Mouse (Mus musculus) embryonic stem cell, embryonic (primary cell): ENCODE measurements around the gene Atrip.

Source experiments
- CTCF ChIA-PET, 4 experiments: fragments of 300-600 bp in 2 of 4; fragments of 350-600 bp in 2 of 4; sonication (Branson Sonifier 250); formaldehyde crosslinking; loops; one replicate each; lab custom pipeline; 2022; ENCODE audit warnings: inconsistent platforms in 2 of 4; lab: Charles Lee
- POLR2A ChIA-PET, 4 experiments: fragments of 300-600 bp in 2 of 4; fragments of 350-600 bp in 2 of 4; sonication (Branson Sonifier 250); formaldehyde crosslinking; loops; one replicate each; lab custom pipeline; 2022; ENCODE audit warnings: antibody characterized with exemption in 4 of 4, inconsistent platforms in 1 of 4; lab: Charles Lee

The Atrip gene

DNA sequence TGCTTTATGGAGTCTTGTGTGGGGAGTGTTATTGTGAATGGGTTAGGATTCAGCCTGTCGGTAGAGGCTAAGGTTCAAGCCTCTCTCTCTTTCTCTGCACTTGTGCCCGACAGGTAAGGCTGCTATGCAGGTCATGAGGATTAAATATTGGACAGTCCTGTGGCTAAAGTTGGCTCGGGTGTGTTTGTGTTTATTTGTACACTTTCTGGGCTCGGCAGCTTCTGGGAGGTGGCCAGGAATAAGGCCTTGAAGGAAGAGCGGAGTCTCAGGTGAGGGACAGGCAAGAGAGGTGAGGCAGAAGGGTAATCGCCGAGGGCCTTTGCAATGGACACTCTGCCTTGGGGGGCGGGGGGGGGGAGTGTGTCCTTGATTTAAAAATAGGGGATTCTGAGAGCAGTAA, 33.7 kb downstream of the Atrip start:
- POLR2A ChIA-PET: interaction anchor here in 1 of 4 experiments (0.6 kb wide), 1 partner anchor 12 kb away, joined by 3 read pairs; no protein-coding TSS in a partner anchor

DNA sequence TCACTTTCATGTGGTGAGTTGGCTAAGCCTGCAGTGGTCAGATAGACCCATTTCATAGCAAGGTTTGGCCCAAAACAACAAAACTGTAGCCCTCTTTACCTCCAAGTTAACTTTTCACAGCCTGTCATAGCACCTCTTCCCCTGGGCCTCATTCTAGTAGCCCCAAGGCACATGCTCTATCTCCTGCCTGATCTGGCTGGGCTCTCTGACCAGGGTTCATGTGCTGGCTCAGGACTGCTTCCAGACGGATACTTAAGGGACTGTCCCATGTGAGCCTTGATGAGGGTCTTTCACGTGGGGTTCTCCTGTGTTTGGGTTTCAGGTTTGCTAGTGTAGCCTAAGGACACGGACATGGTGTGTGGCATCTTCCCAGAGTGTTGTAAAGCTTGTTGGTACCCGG, 34.2 kb downstream of the Atrip start:
- ChIA-PET POLR2A (interaction anchor here in 2 of 4 experiments (0.6 to 2.5 kb wide), 5 partner anchors 11 to 480 kb away, joined by 3 to 19 read pairs (median 5); partner anchors contain the start of genes Atrip (in 1 of the 2), Impdh2 (in 1 of the 2) and Trex1 (in 1 of the 2)), CTCF (no interaction called here)

More for the DNA sequence above, 33.7 kb downstream of the Atrip start:
- CTCF ChIA-PET: no interaction called here

DNA sequence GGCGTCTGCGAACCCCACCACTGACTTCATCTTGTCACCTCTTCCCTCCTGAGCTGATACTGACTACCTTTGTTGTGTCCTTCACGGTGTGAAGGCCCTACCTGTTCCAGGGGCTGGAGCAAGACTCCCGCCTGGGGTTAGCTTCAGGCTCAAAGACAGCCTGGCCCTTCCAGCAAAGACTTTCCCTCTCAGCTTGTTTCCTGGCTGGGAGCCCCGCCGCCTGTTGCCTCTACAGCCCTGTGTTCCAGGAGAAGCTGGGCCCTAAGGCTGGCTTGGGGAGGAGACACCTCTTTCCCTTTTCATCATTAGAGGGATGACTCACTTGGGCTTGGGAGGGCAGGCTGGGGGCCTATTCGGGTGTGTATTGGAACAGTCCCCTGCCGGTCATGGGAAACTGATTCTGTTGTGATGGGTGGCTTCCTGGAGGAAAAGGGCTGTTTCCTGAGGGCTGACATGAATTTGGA, 35.0 kb downstream of the Atrip start:
- ChIA-PET POLR2A (interaction anchor here in 3 of 4 experiments (0.7 to 2.5 kb wide), 17 partner anchors 9 to 479 kb away, joined by 3 to 19 read pairs (median 3); partner anchors contain the start of genes Trex1 (in 3 of the 3), Atrip (in 1 of the 3) and Impdh2 (in 1 of the 3)), CTCF (interaction anchor here in 2 of 4 experiments (1.0 to 2.2 kb wide), 3 partner anchors 21 to 793 kb away, joined by 3 to 12 read pairs (median 5); partner anchors contain the start of genes Trex1 (in 2 of the 2) and Nme6 (in 1 of the 2))

DNA sequence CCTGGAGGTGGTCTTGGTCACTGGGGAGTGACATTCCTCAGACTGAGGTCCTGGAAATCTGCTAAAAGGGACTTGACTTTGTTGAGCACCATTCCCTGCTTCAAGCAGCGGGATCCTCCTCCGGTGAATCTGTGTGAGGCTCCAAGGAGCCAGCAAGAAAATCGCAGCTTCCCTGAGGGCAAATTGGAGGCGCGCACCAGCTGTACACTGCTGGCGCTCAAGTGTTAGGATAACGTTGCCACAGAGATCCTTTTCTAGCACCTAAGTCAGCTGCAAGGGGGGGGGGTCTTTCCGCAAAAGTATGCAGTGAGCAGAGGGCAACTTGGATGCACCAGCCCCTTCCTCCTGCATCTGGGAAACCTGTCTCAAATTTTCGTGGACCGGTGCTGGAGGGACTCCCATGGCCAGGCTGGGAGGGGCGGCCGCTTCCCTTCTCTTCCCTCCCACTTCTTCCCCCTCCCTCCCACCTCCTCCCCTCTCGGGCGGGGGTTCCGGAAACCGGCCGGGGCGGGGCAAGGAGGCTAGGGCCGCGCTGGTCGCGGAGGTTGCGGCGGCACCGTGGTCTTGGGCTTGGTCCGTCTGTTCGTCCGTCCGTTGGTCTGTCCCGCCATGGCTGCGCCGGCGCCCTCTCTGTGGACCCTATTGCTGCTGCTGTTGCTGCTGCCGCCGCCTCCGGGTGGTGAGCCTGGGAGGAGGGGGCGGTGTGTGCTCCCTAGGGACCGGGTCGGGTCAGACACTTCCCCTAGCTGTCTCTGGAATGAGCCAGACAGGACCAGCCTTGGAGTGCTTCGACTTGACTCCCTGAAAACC, 35.6 kb downstream of the Atrip start, which contains the start of gene Shisa5:
Shisa5 (plus strand) TSS at position 480 of the 810 bp plus-strand sequence.
- ChIA-PET CTCF (interaction anchor here (0.6 to 2.2 kb wide), 12 partner anchors 8 to 794 kb away, joined by 3 to 12 read pairs (median 4); partner anchors contain the start of genes Trex1 (in 3 of the 4), Atrip (in 1 of the 4) and Nme6 (in 1 of the 4)), POLR2A (interaction anchor here in 3 of 4 experiments (0.6 to 2.5 kb wide), 25 partner anchors 8 to 979 kb away, joined by 3 to 19 read pairs (median 3); partner anchors contain the start of genes Trex1 (in 3 of the 3), Atrip (in 1 of the 3) and Impdh2 (in 1 of the 3))

DNA sequence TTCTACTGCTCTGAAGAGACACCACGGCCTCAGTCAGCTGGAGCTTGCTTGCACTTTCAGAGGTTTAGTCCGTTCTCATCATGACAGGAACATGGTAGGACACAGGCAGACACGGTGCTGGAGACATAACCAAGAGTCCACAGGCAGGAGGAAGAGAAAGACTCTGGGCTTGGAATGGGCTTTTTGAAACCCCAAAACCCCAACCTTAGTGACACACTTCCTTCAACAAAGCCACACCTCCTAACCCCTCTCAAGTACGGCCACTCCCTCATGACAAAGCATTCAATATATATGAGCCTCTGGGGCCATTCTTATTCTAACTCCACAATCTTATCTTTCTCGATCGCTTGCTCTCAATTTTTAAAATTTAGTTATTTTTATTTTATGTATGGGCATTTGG, 41.5 kb downstream of the Atrip start:
- POLR2A ChIA-PET: interaction anchor here in 1 of 4 experiments (0.5 to 1.8 kb wide), 4 partner anchors 9 to 30 kb away, joined by 3 to 5 read pairs (median 4); partner anchors contain the start of gene Trex1
- CTCF ChIA-PET: no interaction called here

DNA sequence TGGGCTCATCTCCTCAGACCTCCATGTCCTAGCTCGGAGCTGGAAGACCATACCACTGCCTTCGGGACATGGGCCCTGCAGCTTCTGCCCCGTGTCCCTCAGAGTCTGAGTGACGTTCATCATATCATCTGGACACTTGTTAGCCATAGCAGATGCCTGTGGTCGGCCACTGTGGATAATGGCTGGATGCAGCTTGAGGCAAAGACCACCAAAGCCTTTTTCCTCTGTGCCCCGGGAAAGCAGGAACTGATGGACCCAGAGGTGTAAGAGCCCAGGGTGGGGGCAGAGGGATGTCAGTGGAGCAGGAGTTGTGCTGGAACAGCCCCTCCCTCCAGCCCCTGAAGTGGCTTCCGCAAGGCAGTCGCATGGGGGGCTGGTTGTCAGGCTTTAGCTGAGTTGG, 42.2 kb downstream of the Atrip start:
- ChIA-PET POLR2A (interaction anchor here in 1 of 4 experiments (1.8 kb wide), 1 partner anchor 16 kb away, joined by 4 read pairs; no protein-coding TSS in a partner anchor), CTCF (no interaction called here)

DNA sequence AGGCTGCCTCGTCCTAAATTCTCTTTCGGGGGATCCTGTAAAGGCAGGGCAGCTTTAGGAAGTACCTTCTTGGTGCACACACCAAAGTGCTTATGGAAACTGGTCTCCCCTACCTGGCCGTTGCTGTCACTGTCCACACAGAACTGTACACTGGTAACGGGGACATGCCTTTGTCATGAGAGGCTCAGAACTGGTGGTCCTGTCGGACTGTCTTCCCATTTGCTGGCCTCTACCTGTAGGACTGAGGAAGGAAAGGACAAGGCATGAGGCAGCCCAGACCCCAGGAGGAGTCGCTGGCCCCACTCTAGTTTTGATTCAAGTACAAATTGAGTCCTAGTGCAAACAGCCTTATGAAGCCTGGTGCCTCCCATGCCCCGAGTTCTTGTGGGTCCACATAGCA, 42.9 kb downstream of the Atrip start:
- CTCF ChIA-PET: no interaction called here

DNA sequence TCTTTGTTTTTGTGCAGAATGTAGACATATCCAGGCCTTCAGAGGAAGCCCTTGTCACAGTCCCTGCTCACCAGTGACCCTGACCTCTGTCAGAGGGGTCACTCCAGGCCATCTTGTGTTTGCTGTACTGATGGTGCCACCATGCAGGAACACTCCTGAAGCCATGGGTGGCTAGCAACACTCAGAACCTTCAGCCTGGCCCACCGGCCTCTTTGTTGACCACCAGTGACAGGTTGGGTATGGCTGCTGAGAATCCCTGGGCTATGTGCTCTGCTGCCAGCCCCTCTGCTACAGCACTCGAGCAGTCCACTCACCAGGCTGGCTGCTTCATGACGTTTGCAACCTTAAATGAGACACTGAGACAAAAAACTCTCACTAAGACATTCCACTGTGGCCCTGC, 43.6 kb downstream of the Atrip start:
- ChIA-PET POLR2A (interaction anchor here in 3 of 4 experiments (0.7 to 3.1 kb wide), 6 partner anchors 8 to 57 kb away, joined by 3 to 19 read pairs (median 4); partner anchors contain the start of genes Shisa5 (in 3 of the 3), Atrip (in 1 of the 3) and Pfkfb4 (in 1 of the 3)), CTCF (interaction anchor here in 1 of 4 experiments (0.6 kb wide), 1 partner anchor 8 kb away, joined by 7 read pairs; no protein-coding TSS in a partner anchor)

More for the DNA sequence above, 42.9 kb downstream of the Atrip start:
- POLR2A ChIA-PET: interaction anchor here in 2 of 4 experiments (0.7 to 1.8 kb wide), 2 partner anchors 15 to 56 kb away, joined by 3 to 4 read pairs; no protein-coding TSS in a partner anchor

DNA sequence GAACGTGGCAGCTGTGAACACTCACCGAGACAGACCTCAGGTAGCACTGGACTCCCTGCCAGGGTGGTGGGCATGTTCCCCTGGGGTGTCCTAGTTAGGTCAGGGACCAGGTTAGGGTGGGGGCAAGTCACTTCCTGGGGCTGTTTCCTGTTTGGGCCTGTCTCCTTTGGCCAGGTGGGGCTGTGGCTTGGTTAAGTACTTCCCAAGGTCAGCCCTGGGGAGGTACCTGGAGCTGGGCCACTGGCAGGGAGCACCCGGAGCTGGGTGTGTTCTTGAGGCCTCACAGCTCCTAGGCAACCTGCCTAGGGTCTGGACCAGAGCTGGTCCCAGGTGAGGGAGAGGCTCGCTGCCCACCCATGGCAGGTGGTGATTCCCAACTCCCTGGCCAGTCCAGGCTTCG, 45.0 kb downstream of the Atrip start:
- CTCF ChIA-PET: interaction anchor here in 1 of 4 experiments (1.4 kb wide), 1 partner anchor 59 kb away, joined by 3 read pairs; no protein-coding TSS in a partner anchor
- POLR2A ChIA-PET: interaction anchor here in 2 of 4 experiments (0.7 to 3.1 kb wide), 10 partner anchors 9 to 846 kb away, joined by 3 to 19 read pairs (median 4); partner anchors contain the start of genes Shisa5 (in 2 of the 2) and Atrip (in 1 of the 2)

DNA sequence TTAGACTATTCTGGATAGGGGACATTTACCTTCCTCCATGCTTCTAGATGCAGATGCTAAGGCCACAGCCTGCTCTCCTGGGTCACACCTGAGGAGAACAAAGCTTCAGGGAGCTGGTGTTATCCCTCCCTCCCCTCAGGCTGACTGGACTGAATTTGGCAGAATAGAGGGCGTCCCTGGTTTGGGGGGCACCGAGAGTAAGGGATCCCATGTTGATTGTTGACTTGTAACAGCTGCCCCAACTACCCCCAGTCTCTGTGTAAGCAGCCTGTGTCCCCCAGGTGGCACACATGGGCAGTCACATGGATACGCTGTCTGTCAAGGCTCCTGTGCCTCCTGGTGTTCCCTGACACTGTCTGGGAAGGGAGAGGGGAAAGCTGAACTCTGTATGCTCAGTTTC, 45.5 kb downstream of the Atrip start:
- ChIA-PET CTCF (interaction anchor here in 2 of 4 experiments (0.6 to 1.4 kb wide), 2 partner anchors 19 to 60 kb away, joined by 3 to 9 read pairs; no protein-coding TSS in a partner anchor), POLR2A (interaction anchor here in 2 of 4 experiments (0.7 to 3.1 kb wide), 8 partner anchors 10 to 846 kb away, joined by 3 to 19 read pairs (median 4); partner anchors contain the start of genes Atrip (in 1 of the 2) and Shisa5 (in 1 of the 2))

DNA sequence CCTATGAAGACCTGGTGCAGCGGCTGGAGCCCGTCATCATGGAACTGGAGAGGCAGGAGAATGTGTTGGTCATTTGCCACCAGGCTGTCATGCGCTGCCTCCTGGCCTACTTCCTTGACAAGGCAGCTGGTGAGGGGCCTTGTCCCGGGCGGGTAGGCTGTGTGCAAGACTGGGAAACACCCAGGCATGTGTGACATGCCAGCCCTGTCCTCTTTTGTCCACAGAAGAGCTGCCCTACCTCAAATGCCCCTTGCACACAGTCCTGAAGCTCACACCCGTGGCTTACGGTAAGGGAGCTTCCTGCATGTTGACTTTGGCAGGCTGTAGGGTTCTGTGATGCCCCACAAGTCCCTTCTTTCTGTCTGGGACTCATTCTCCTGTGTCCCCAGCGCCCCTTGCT, 46.4 kb downstream of the Atrip start:
- CTCF ChIA-PET: interaction anchor here in 2 of 4 experiments (0.7 to 1.2 kb wide), 2 partner anchors 150 to 805 kb away, joined by 4 read pairs; no protein-coding TSS in a partner anchor
- POLR2A ChIA-PET: interaction anchor here in 2 of 4 experiments (0.7 to 3.1 kb wide), 8 partner anchors 11 to 234 kb away, joined by 3 to 19 read pairs (median 4); partner anchors contain the start of genes Shisa5 (in 2 of the 2), Atrip (in 1 of the 2) and Trex1 (in 1 of the 2)

DNA sequence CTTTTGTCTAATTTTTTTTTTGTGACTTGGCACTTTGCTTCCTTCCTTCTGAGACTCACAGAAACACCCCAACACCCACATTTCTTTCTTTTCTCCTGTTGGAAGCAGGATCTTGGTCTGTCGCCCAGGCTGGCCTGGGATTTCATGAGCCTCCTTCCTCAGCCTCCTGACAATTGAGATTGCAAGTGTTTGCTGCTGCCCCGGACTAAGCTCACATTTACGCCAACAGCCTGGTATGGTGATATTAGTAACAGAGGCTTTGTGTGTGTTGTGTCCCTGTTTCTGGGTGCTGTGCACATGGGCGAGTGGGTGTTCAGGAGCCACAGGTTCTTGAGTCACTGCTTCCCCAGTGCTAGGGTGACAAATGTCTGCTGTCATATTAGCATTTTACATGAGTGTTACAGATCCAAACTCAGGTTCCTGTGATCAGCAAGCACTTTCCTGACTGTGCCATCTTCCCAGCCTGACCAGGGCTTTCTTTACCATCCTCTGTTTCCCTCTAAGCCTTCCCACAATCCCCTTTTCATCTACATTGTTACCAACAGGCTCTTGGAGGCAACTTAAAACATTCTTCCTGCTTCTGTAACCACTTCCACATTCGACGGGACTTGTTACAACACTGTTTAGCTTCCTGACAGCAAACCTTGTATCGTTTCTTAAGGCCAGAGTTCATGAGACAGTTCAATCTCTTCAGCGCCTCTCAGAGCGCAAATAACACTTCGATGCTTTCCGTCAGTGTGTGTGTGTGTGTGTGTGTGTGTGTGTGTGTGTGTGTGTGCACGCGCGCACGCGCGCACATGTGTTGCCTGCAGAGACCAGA, 50.8 kb downstream of the Atrip start:
- ChIA-PET CTCF (interaction anchor here in 2 of 4 experiments (0.6 to 0.7 kb wide), 2 partner anchors 29 to 36 kb away, joined by 3 to 4 read pairs; no protein-coding TSS in a partner anchor), POLR2A (interaction anchor here in 2 of 4 experiments (0.6 to 1.1 kb wide), 3 partner anchors 15 to 198 kb away, joined by 3 to 4 read pairs (median 3); no protein-coding TSS in a partner anchor)

DNA sequence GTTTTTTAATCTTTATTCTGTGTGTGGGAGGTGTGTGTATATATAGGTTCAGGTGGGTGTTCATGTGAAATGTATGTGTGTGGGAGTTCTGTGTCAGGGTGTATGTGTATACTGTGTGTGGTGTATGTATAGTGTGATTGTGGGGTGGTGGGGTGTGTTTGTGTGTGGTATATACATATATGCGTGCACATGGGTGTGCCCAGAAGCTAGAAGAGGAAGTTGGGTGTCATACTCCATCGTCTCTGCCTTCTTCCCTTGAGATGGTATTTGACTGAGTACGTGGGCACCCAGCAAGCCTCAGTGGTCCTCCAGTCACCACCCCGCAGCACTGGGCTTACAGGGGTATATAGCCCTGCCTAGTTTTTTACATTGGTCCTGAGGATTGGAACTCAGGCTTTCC, 52.5 kb downstream of the Atrip start:
- ChIA-PET CTCF (interaction anchor here in 1 of 4 experiments (0.6 kb wide), 1 partner anchor 419 kb away, joined by 3 read pairs; no protein-coding TSS in a partner anchor), POLR2A (no interaction called here)

DNA sequence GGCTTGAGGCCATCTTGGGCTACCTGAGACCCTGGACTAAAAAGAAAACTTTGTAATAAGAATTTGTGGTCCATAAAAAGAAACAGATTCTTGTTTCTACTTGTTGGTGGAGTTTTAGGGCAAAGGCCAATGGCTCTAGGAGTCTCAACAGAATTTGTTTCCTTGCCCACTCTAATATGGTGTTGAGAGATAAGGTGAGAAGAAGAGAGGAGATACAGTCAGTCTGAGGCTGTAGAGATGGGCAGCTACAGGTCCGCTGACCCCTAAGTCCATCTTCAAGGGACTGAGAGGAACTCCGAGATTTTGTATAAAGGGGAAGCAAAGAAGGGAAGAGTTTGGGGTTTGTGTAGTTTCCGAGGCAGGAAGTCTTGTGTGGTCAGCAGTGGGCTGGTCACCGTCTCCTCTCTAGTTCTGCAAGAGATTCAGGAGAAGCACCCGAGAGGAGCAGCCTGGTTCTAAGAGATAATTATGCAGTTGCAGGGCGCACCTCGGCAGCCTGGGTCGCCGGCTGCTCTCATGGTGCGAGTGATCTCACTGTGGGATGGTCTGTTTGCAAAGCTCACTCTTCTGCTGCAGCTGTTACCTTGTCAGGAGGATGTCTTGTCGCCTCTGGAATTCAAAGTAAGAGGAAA, 56.8 kb downstream of the Atrip start:
- POLR2A ChIA-PET: interaction anchor here in 1 of 4 experiments (0.7 kb wide), 1 partner anchor 25 kb away, joined by 3 read pairs; the partner anchor contains the start of gene Pfkfb4
- CTCF ChIA-PET: no interaction called here

DNA sequence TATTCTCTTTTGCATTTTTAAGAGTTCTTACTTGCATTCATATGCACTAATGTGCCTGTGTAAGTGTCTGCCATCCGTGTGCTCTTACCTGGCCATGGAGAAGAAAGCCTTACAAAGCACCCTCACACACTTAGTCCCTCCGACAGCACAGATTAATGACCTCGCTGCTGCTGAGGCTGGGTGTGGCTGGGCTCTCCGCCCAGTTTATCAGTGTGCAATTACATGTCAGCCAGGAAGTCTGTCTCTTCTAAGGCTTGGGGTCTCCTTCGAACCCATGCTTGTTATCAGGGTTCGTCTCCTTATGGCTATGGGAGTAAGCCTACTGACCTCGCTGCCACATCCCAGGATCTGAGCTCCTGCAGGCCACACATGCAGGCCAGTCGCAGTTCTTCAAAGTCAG, 58.5 kb downstream of the Atrip start:
- ChIA-PET CTCF (interaction anchor here in 1 of 4 experiments (0.6 kb wide), 1 partner anchor 347 kb away, joined by 3 read pairs; no protein-coding TSS in a partner anchor), POLR2A (interaction anchor here in 2 of 4 experiments (0.7 to 1.3 kb wide), 6 partner anchors 12 to 463 kb away, joined by 3 to 4 read pairs (median 4); partner anchors contain the start of genes Pfkfb4 (in 1 of the 2) and Trex1 (in 1 of the 2))

DNA sequence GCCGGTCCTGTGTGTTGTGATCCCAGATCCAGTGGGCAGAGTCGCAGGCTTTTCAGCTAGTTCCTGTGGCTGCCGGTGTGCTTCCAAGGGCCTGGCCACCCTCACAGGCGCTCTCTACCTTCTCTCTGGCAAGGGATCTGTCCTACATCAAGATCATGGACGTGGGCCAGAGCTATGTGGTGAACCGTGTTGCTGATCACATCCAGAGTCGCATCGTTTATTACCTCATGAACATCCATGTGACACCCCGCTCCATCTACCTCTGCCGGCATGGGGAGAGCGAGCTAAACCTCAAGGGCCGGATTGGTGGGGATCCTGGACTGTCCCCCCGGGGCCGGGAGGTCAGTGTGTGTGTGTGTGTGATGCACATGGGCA, 63.6 kb downstream of the Atrip start:
- CTCF ChIA-PET: interaction anchor here in 3 of 4 experiments (1.0 to 2.0 kb wide), 5 partner anchors 10 to 206 kb away, joined by 3 to 8 read pairs (median 5); no protein-coding TSS in a partner anchor
- POLR2A ChIA-PET: interaction anchor here in 2 of 4 experiments (0.6 to 1.7 kb wide), 11 partner anchors 9 to 822 kb away, joined by 3 to 8 read pairs (median 3); partner anchors contain the start of genes Atrip (in 2 of the 2), Nme6 (in 1 of the 2), Pfkfb4 (in 1 of the 2) and Shisa5 (in 1 of the 2)
